Mouse (Mus musculus) megakaryocyte, embryonic 14.5 days (primary cell): ENCODE data around the gene Scgb1b3.

Experiments
- FLI1 ChIP-seq: IDR thresholded peaks from 2 replicates; pipeline ENCODE4 v1.6.1; 2012; ENCODE audit warnings: low read length, inconsistent platforms, mixed read lengths
- GATA1 ChIP-seq: IDR thresholded peaks from 3 replicates; pipeline ENCODE4 v1.6.1; 2012; ENCODE audit warnings: mixed read lengths, low read length, inconsistent platforms, borderline replicate concordance

GRCm38 (mm10) chr7:31375292-31375691 lies at the start of gene Scgb1b3:
- no peak for TF ChIP-seq GATA1
- no peak for TF ChIP-seq FLI1
